Mouse (Mus musculus) urinary bladder, adult 18-20 months (tissue): ENCODE results near the gene Fmo1.

Experiments used
- DNase-seq, 2 experiments: peaks; one replicate each; pipeline ENCODE4 v3.0.0; 2022; ENCODE audit warnings: low spot score in 2 of 2, mixed read lengths in 2 of 2

The Fmo1 gene

GRCm38 (mm10) chr1:162862328-162862727, 4.1 kb downstream of the Fmo1 start:
- DNase-seq, result no peak

GRCm38 (mm10) chr1:162859996-162860605, 6.3 kb downstream of the Fmo1 start:
- DNase-seq, result no peak

- DNase-seq, result no peak
Observed at GRCm38 (mm10) chr1:162859545-162859976, 6.8 kb downstream of the Fmo1 start.

- no peak for DNase-seq
Observed at GRCm38 (mm10) chr1:162858748-162859130, 7.7 kb downstream of the Fmo1 start.

GRCm38 (mm10) chr1:162857766-162858747, 8.4 kb downstream of the Fmo1 start:
- DNase-seq, result no peak

- DNase-seq, result no peak
Observed at GRCm38 (mm10) chr1:162853812-162854482, 12.5 kb downstream of the Fmo1 start.

GRCm38 (mm10) chr1:162847554-162847953, 18.9 kb downstream of the Fmo1 start:
- DNase-seq, result no peak

GRCm38 (mm10) chr1:162840211-162840610, 26.2 kb downstream of the Fmo1 start:
- DNase-seq, result no peak

GRCm38 (mm10) chr1:162838976-162839375, 27.4 kb downstream of the Fmo1 start:
- DNase-seq, result no peak

GRCm38 (mm10) chr1:162834342-162834741, 32.1 kb downstream of the Fmo1 start:
- no peak for DNase-seq

- DNase-seq, result no peak
Observed at GRCm38 (mm10) chr1:162832574-162832953, 33.8 kb downstream of the Fmo1 start.

GRCm38 (mm10) chr1:162831838-162832573, 34.4 kb downstream of the Fmo1 start:
- DNase-seq, result no peak

- no peak for DNase-seq
Observed at GRCm38 (mm10) chr1:162819280-162819679, 47.1 kb downstream of the Fmo1 start.

GRCm38 (mm10) chr1:162815381-162816127, 50.9 kb downstream of the Fmo1 start:
- DNase-seq, result no peak

- DNase-seq, result no peak
Observed at GRCm38 (mm10) chr1:162814932-162815331, 51.5 kb downstream of the Fmo1 start.

GRCm38 (mm10) chr1:162813836-162814156, 52.6 kb downstream of the Fmo1 start, which contains the start of gene Fmo4:
Fmo4 (minus strand) TSS chr1:162813972.
- DNase-seq, result peak; percentile 7 to 19

- DNase-seq, result no peak
Observed at GRCm38 (mm10) chr1:162813143-162813835, 53.1 kb downstream of the Fmo1 start.

- no peak for DNase-seq
Observed at GRCm38 (mm10) chr1:162808541-162808940, 57.9 kb downstream of the Fmo1 start.

GRCm38 (mm10) chr1:162807441-162807840, 59.0 kb downstream of the Fmo1 start:
- no peak for DNase-seq

GRCm38 (mm10) chr1:162805011-162805410, 61.4 kb downstream of the Fmo1 start:
- no peak for DNase-seq
